Mouse (Mus musculus): ENCODE measurements around the gene Amhr2. TPM values are rescaled to one million over a fixed set of nuclear protein-coding genes. Genes with fewer than 3 reads are reported as not detected.

The Amhr2 gene
- polyA plus RNA-seq, 1 experiment from 2014 or later, result 11.0 TPM

DNA sequence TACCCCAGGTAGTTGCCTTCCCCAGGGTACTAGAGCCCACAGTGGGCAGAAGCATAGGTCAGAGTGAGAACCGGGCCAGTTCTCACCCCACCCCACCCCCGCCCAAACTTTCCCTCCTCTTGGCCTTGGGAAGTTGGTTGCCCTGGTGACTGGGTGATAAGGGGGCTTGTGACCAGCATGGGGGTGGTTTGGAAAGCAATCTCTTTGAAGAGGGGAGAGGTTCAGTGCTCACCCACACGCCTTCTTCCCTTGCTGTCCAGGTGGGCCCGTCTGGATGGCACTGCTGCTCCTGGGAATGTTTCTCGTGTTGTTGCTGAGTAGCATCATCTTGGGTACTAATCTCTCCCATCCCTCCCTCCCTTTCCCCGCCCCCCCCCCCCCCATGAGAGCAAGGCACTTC is 1.3 kb downstream of the Amhr2 start:
- TF ChIP-seq CTCF (IDR thresholded peaks at IDR 0.05) (no peak), EP300 (IDR thresholded peaks at IDR 0.05) (no peak)
- 31% methylated on average over 5 of the region's 6 CpGs for WGBS

DNA sequence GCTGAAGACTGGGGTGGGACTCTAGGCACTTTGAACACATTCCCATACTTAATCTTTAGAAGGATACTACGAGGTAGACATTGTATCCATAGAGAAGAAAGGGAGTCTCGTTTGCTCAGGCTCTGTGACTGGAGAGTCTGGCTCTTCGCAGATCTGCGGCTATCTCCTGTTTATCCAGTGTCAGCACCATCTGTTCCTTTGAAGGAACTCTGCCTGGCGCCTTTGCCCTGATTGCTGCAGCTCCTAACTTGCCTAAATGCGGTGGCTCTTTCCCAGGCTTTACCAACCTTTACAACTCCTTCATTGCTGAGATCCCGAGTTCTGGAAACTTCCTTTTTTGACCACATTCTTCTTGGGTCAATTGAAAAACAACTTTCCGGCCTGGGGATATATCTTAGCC is 4.2 kb downstream of the Amhr2 start:
- no peak for TF ChIP-seq EP300 (IDR thresholded peaks at IDR 0.05)
- no peak for TF ChIP-seq CTCF (IDR thresholded peaks at IDR 0.05)
- H3K9ac ChIP-seq (replicated peaks; ENCODE audit: low read depth), result no peak overlapping the region
- ATAC-seq, result no peak
- no peak overlapping the region for H3K27ac ChIP-seq (ENCODE audit: low read length)
- H3K36me3 ChIP-seq (ENCODE audit: insufficient read depth, low read length), result no peaks in the 10 kb centered on the region
- H3K27me3 ChIP-seq (replicated peaks; ENCODE audit: insufficient read depth, low read length), result no peaks in the 10 kb centered on the region
- no peak for DNase-seq (ENCODE audit: low spot score)
- H3K4me3 ChIP-seq (ENCODE audit: low read depth, low read length), result no peak overlapping the region
- no peaks in the 10 kb centered on the region; the same call in 1 of the 2 replicates for H3K4me1 ChIP-seq (ENCODE audit: insufficient read depth, low read depth, low read length)
- H3K9me3 ChIP-seq (ENCODE audit: low read length), result no peaks in the 10 kb centered on the region
- WGBS, result 49% methylated on average over 8 of the region's 8 CpGs
- no peak overlapping the region for H3K4me2 ChIP-seq (replicated peaks; ENCODE audit: low read depth, low read length)

More for the DNA sequence above, 1.3 kb downstream of the Amhr2 start:
- ATAC-seq, result no peak
- Histone ChIP-seq H3K4me3 (ENCODE audit: low read depth, low read length) (no peak overlapping the region), H3K4me1 (ENCODE audit: insufficient read depth, low read depth, low read length) (no peaks in the 10 kb centered on the region; the same call in 1 of the 2 replicates), H3K9ac (replicated peaks; ENCODE audit: low read depth) (no peak overlapping the region), H3K27me3 (replicated peaks; ENCODE audit: insufficient read depth, low read length) (no peaks in the 10 kb centered on the region), H3K9me3 (ENCODE audit: low read length) (no peaks in the 10 kb centered on the region), H3K27ac (ENCODE audit: low read length) (no peak overlapping the region), H3K4me2 (replicated peaks; ENCODE audit: low read depth, low read length) (no peak overlapping the region), H3K36me3 (ENCODE audit: insufficient read depth, low read length) (no peaks in the 10 kb centered on the region)
- DNase-seq (ENCODE audit: low spot score), result no peak

DNA sequence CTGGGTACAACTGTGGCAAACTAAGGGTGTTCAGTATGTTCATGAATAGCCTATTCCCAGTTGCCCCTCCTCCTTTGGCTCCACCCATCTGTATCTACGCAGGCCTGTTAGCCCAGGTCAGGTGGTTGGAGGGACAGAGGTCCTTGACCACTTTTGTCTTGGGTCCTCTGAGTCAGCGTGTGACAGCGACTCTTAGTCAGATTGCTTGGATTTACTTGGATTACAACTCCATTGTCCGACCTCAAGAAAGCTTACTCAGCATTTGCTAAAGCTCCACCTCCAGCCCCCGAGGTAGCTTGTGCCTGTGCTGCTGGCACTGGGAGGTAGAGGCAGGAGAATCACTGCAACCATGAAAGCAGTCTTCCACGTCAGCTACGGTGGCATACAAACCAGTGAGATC is 5.8 kb downstream of the Amhr2 start:
- Histone ChIP-seq H3K4me2 (replicated peaks; ENCODE audit: low read depth, low read length) (0 out of 2 replicates have a peak overlapping the region, but pooled peaks have one; percentile 9), H3K27ac (ENCODE audit: low read length) (peak overlapping the region; percentile 23), H3K27me3 (replicated peaks; ENCODE audit: insufficient read depth, low read length) (no peaks in the 10 kb centered on the region), H3K9ac (replicated peaks; ENCODE audit: low read depth) (no peak overlapping the region), H3K4me1 (ENCODE audit: insufficient read depth, low read depth, low read length) (no peaks in the 10 kb centered on the region; the same call in 1 of the 2 replicates), H3K9me3 (ENCODE audit: low read length) (no peaks in the 10 kb centered on the region), H3K4me3 (ENCODE audit: low read depth, low read length) (no peak overlapping the region), H3K36me3 (ENCODE audit: insufficient read depth, low read length) (no peaks in the 10 kb centered on the region)
- peak; percentile 57 for DNase-seq (ENCODE audit: low spot score)
- ATAC-seq, result peak; percentile 43; the same call in 1 of the 2 replicates
- 29% methylated on average over 7 of the region's 7 CpGs for WGBS
- TF ChIP-seq EP300 (IDR thresholded peaks at IDR 0.05) (no peak), CTCF (IDR thresholded peaks at IDR 0.05) (no peak)

DNA sequence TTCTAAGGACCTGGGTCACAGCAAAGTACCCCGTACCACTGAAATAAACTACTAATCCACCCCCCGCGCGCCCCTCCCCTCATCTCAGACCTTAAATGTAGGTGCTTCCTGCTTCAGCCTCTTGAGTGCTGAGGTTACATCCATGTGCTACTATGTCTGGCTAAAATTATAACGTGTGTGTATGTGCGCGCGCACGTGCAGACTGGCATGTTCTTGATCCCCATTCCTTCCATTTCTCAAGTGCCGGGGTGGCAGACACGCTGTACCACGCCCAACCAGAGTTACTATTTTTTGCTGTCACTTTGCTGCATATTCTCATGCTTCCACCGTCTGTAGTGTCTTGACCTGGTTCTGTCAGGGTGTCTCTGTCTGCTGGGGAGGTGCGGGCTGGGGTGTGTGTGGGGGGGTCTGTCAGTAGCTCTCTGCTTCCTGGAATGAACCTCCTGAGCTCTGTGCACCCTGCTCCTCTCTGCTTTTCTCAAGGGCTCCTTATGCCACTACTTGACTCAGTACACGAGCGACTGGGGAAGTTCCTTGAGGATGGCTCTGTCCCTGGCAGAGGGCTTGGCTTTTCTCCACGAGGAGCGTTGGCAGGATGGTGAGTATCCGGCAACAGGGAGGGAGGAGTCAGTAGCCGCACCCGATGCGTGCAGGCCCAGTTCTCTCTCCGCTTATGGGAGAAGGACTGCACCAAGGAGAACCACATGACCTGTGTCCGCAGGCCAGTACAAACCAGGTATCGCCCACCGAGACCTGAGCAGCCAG is 6.7 kb downstream of the Amhr2 start:
- H3K27ac ChIP-seq (ENCODE audit: low read length), result peak overlapping the region; percentile 45; the same call in 1 of the 2 replicates
- ATAC-seq (peak; percentile 87), DNase-seq (ENCODE audit: low spot score) (peak; percentile 79)
- peak overlapping the region; percentile 35 for H3K4me2 ChIP-seq (replicated peaks; ENCODE audit: low read depth, low read length)
- no peak overlapping the region for H3K4me3 ChIP-seq (ENCODE audit: low read depth, low read length)
- 60% methylated on average over 26 of the region's 26 CpGs for WGBS
- H3K27me3 ChIP-seq (replicated peaks; ENCODE audit: insufficient read depth, low read length), result no peaks in the 10 kb centered on the region
- H3K4me1 ChIP-seq (ENCODE audit: insufficient read depth, low read depth, low read length), result no peaks in the 10 kb centered on the region; the same call in 1 of the 2 replicates
- TF ChIP-seq EP300 (IDR thresholded peaks at IDR 0.05) (no peak), CTCF (IDR thresholded peaks at IDR 0.05) (no peak)
- H3K9me3 ChIP-seq (ENCODE audit: low read length), result no peaks in the 10 kb centered on the region
- H3K9ac ChIP-seq (replicated peaks; ENCODE audit: low read depth), result no peak overlapping the region
- no peaks in the 10 kb centered on the region for H3K36me3 ChIP-seq (ENCODE audit: insufficient read depth, low read length)

DNA sequence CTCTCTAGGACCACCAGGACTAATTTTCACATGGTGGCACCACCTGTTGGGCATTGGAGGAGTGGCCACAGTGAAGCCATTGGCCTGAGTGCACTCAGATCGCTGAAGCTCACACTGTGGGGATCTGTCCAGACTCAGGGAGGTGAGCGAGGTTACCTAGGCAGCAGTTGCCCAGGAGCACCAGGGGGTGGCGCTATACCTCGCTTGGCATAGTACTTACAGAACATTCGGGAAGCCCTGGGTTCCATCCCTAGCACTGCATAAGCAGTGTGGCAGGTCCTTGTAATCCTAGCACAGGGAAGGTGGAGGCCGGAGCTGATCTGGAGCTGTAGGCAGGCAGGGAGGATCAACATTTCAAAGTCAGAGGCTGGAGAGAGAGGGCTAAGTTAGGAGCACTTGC is 10.8 kb downstream of the Amhr2 start:
- no peaks in the 10 kb centered on the region; the same call in 1 of the 2 replicates for H3K4me1 ChIP-seq (ENCODE audit: insufficient read depth, low read depth, low read length)
- TF ChIP-seq CTCF (IDR thresholded peaks at IDR 0.05) (peak; percentile 63), EP300 (IDR thresholded peaks at IDR 0.05) (no peak)
- WGBS, result 34% methylated on average over 6 of the region's 6 CpGs
- DNase-seq (ENCODE audit: low spot score) (no peak), ATAC-seq (no peak)
- no peak overlapping the region for H3K9ac ChIP-seq (replicated peaks; ENCODE audit: low read depth)
- H3K27ac ChIP-seq (ENCODE audit: low read length), result no peak overlapping the region
- no peak overlapping the region for H3K4me3 ChIP-seq (ENCODE audit: low read depth, low read length)
- H3K27me3 ChIP-seq (replicated peaks; ENCODE audit: insufficient read depth, low read length), result no peaks in the 10 kb centered on the region
- H3K9me3 ChIP-seq (ENCODE audit: low read length), result no peaks in the 10 kb centered on the region
- no peaks in the 10 kb centered on the region for H3K36me3 ChIP-seq (ENCODE audit: insufficient read depth, low read length)
- no peak overlapping the region for H3K4me2 ChIP-seq (replicated peaks; ENCODE audit: low read depth, low read length)

DNA sequence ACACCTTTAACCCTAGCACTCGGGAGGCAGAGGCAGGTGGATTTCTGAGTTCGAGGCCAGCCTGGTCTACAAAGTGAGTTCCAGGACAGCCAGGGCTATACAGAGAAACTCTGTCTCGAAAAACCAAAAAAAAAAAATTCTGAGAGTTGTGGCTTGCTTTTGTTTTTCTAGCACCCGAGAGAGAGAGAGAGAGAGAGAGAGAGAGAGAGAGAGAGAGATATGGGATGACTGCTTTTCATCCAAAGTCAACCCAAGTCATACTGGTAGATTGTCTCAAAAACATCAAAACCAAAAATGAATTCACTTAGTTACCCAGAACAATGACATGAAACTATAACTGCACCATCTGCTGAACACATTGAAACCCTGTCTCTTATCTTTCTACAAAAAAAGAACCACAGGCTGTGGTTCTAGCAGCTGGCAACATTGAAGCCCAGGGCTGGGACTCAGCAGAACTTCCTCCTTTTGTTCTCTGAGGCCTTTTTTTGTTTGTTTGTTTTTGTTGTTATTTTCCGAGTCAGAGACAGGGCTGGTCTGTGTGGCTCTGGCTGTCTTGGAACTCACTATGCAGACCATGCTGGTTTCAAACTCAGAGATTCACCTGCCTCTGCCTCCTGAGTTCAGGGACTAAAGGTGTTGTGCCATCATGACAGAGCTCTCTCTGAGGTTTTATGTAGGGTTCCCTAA is 13.0 kb downstream of the Amhr2 start:
- TF ChIP-seq CTCF (IDR thresholded peaks at IDR 0.05) (no peak), EP300 (IDR thresholded peaks at IDR 0.05) (no peak)
- Histone ChIP-seq H3K4me2 (replicated peaks; ENCODE audit: low read depth, low read length) (peak overlapping the region; percentile 51), H3K4me1 (ENCODE audit: insufficient read depth, low read depth, low read length) (no peaks in the 10 kb centered on the region), H3K9ac (replicated peaks; ENCODE audit: low read depth) (no peak overlapping the region), H3K27me3 (replicated peaks; ENCODE audit: insufficient read depth, low read length) (no peaks in the 10 kb centered on the region), H3K4me3 (ENCODE audit: low read depth, low read length) (no peak overlapping the region), H3K9me3 (ENCODE audit: low read length) (no peaks in the 10 kb centered on the region), H3K36me3 (ENCODE audit: insufficient read depth, low read length) (no peaks in the 10 kb centered on the region), H3K27ac (ENCODE audit: low read length) (peak overlapping the region; percentile 57; the same call in 1 of the 2 replicates)
- 66% methylated on average over 5 of the region's 5 CpGs for WGBS
- DNase-seq (ENCODE audit: low spot score) (no peak), ATAC-seq (no peak)

Data from lung, postnatal 0 days (tissue).